Mouse (Mus musculus) lung, postnatal 0 days (tissue): Measurements from ENCODE around the gene Iqgap1. TPM values are rescaled to one million over a fixed set of nuclear protein-coding genes. Genes with fewer than 3 reads are reported as not detected.

Experiments
- ATAC-seq: fragments of 200-750 bp; cut with Nextera tagmentation; 2 replicates; pipeline ENCODE4 v1.8.0; 2017; ENCODE audit warnings: moderate library complexity
- DNase-seq: peaks from one replicate; pipeline ENCODE4 v3.0.0-alpha.2; 2016; ENCODE audit warnings: low spot score
- H3K27ac ChIP-seq: fragments of 300-500 bp; sonication (generic); 2 replicates; pipeline ENCODE4 v1.5.1; 2014; ENCODE audit warnings: antibody characterized with exemption, mild to moderate bottlenecking, low read length, mixed read lengths
- H3K27me3 ChIP-seq: fragments of 300-500 bp; sonication (generic); replicated peaks from 2 replicates; pipeline ENCODE4 v1.6.1; 2014; ENCODE audit warnings: low read length, mixed read lengths; ENCODE audit not compliant: insufficient read depth
- H3K36me3 ChIP-seq: fragments of 300-500 bp; sonication (generic); 2 replicates; pipeline ENCODE4 v1.6.1; 2014; ENCODE audit warnings: low read length, mixed read lengths; ENCODE audit not compliant: insufficient read depth
- H3K4me1 ChIP-seq: fragments of 300-500 bp; sonication (generic); 2 replicates; pipeline ENCODE4 v1.6.1; 2014; ENCODE audit warnings: antibody characterized with exemption, low read depth, low read length, mixed read lengths; ENCODE audit not compliant: insufficient read depth
- H3K4me2 ChIP-seq: fragments of 300-500 bp; sonication (generic); replicated peaks from 2 replicates; pipeline ENCODE4 v1.6.1; 2014; ENCODE audit warnings: low read depth, mild to moderate bottlenecking, low read length, moderate library complexity, mixed read lengths
- H3K4me3 ChIP-seq: fragments of 300-500 bp; sonication (generic); 2 replicates; pipeline ENCODE4 v1.5.1; 2014; ENCODE audit warnings: low read depth, low read length
- H3K9ac ChIP-seq: fragments of 300-500 bp; sonication (generic); replicated peaks from 2 replicates; pipeline ENCODE4 v1.6.1; 2014; ENCODE audit warnings: low read depth, mild to moderate bottlenecking
- H3K9me3 ChIP-seq: fragments of 300-500 bp; sonication (generic); 2 replicates; pipeline ENCODE4 v1.6.1; 2016; ENCODE audit warnings: low read length, mixed read lengths
- CTCF ChIP-seq: IDR thresholded peaks from 2 replicates; pipeline ENCODE4 v1.5.1; 2016; ENCODE audit warnings: antibody characterized with exemption, mild to moderate bottlenecking
- EP300 ChIP-seq: IDR thresholded peaks from 2 replicates; pipeline ENCODE4 v1.6.1; 2016; ENCODE audit warnings: antibody characterized with exemption, mild to moderate bottlenecking, control low read depth
- WGBS: fragments of 180-500 bp; shearing (Covaris S2); extraction: QIAGEN DNeasy Blood & Tissue Kit; methylation state at CpG from one replicate; pipeline ENCODE4 v1.1.7; 2014; 5-methylcytosine and 5-hydroxymethylcytosine counted together
- polyA plus RNA-seq: library from polyadenylated mRNA; unstranded; fragments of >200 nt; fragmentation: Nextera tagmentation; extraction: Ambion mirVana; gene quantifications from 2 replicates; pipeline ENCODE4 v1.2.1, GENCODE M21; 2015

Gene Iqgap1
- polyA plus RNA-seq, 1 experiment from 2014 or later: 153 TPM

DNA sequence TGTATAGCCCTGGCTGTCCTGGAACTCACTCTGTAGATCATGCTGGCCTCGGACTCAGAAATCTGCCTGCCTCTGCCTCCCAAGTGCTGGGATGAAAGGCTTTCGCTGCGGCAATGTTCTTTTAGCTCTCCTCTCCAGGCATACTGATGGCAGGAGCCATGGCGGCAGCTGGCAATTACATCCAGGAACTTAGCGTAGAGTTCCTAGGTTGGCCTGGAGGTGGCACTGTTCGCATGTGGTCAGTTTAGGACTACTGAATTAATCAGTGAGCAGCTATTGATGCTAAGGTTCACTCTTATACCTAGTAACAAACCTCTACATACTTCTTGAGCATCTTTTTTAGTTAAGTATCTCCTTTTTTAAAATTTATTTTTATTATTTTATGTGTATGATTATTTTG lies 31.4 kb upstream of the Iqgap1 start:
- WGBS: 25% methylated on average over 6 of the region's 6 CpGs
- no peaks in the 10 kb centered on the region for H3K27me3 ChIP-seq
- H3K4me3 ChIP-seq: no peak overlapping the region
- no peak overlapping the region for H3K4me2 ChIP-seq
- H3K9me3 ChIP-seq: no peaks in the 10 kb centered on the region
- H3K36me3 ChIP-seq: no peaks in the 10 kb centered on the region
- H3K4me1 ChIP-seq: no peaks in the 10 kb centered on the region
- no peak for ATAC-seq
- DNase-seq: peak; percentile 87
- TF ChIP-seq CTCF: peak; percentile 93
- no peak for TF ChIP-seq EP300
- no peak overlapping the region for H3K27ac ChIP-seq
- no peak overlapping the region for H3K9ac ChIP-seq

DNA sequence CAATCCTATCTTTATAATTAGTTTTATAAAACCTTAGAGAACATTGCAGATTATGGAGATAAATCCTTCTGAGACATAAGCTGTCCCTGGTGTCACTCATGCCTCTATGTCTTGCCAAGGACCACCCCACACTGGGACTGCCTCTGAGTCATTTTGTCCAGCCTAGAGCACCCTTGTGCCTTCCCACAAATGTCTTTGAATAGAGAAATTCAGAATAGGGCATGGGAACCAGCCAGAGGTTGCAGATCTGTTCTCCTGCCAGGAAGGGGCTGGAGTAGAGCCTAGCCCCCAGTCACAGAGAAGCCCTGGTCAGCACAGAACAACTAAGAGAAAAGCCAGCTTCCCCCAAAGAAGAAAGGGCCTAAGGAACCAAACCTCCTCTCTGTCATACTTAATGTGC lies 29.5 kb upstream of the Iqgap1 start:
- Histone ChIP-seq H3K27ac (no peak overlapping the region), H3K4me3 (no peak overlapping the region), H3K9ac (no peak overlapping the region), H3K27me3 (no peaks in the 10 kb centered on the region), H3K36me3 (no peaks in the 10 kb centered on the region), H3K4me2 (no peak overlapping the region), H3K9me3 (no peaks in the 10 kb centered on the region), H3K4me1 (no peaks in the 10 kb centered on the region)
- DNase-seq (no peak), ATAC-seq (no peak)
- TF ChIP-seq EP300 (no peak), CTCF (no peak)

DNA sequence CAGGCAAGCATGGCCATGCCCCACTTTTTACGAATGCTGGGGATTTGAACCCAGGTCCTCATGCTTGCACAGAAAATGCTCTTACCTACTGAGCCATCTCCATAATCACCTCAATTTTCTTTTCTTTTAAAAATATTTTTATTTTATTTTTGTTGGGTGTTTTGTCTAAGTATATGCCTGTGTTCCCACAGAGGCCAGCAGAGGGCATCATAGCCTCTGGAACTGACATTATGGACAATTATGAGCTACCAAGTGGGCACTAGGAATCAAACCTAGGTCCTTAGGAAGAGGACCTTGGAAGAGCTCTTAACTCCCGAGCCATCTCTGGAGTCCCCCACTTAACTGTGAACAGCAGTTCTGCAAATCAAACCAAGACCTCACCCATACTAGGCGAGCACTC lies 27.4 kb upstream of the Iqgap1 start:
- 78% methylated on average over 3 of the region's 3 CpGs for WGBS
- Histone ChIP-seq H3K27me3 (no peaks in the 10 kb centered on the region), H3K4me2 (no peak overlapping the region), H3K4me3 (no peak overlapping the region), H3K4me1 (no peaks in the 10 kb centered on the region), H3K36me3 (no peaks in the 10 kb centered on the region), H3K9me3 (no peaks in the 10 kb centered on the region), H3K27ac (no peak overlapping the region), H3K9ac (no peak overlapping the region)
- ATAC-seq: no peak
- TF ChIP-seq CTCF (peak; percentile 29), EP300 (no peak)
- DNase-seq: no peak

DNA sequence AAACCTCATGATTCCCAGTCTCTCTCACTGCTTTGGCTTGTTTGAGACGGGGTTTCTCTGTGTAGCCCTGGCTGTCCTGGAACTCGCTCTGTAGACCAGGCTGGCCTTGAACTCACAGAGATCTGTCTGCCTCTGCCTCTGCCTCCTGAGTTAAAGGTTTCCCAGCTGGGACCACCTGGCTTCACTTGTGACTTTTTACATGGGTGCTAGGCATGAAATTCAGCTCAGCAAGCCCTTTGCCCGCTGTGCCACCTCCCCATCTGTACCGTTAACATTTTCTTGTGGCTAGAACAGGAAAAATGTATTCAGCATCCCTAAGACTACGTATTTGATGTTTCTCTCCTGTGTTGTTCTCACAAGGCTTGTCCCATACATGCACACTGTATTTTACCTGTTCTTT lies 24.7 kb upstream of the Iqgap1 start:
- Histone ChIP-seq H3K9ac (no peak overlapping the region), H3K4me3 (no peak overlapping the region), H3K27ac (no peak overlapping the region), H3K36me3 (no peaks in the 10 kb centered on the region), H3K4me2 (no peak overlapping the region), H3K9me3 (no peaks in the 10 kb centered on the region), H3K27me3 (no peaks in the 10 kb centered on the region), H3K4me1 (no peaks in the 10 kb centered on the region)
- no peak for TF ChIP-seq EP300
- no peak for TF ChIP-seq CTCF
- WGBS: 85% methylated on average over 5 of the region's 5 CpGs
- ATAC-seq (no peak), DNase-seq (no peak)

DNA sequence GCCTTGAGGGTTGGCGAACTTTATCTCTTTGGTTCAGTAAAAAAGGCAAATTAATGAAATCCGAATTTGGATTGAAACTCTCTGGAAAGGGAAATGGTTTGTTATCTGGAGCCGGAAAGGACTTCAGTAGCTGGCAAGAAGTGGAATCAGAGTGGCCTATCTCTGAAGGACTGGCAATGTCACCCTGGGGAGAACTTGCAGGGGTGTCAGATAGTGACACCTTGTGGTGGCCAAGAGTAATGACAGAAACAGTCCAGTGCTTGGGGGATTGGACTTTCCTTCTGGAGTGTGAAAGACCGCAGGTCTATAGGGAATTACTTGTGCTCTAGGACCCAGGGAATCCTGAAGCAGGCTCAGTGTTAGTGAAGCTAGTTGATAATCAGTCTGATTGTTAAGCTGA lies 23.9 kb upstream of the Iqgap1 start:
- ATAC-seq (peak; percentile 89), DNase-seq (peak; percentile 95)
- no peak overlapping the region for H3K9ac ChIP-seq
- peak; percentile 99 for TF ChIP-seq CTCF
- peak; percentile 58 for TF ChIP-seq EP300
- H3K27ac ChIP-seq: no peak overlapping the region
- no peaks in the 10 kb centered on the region for H3K27me3 ChIP-seq
- H3K36me3 ChIP-seq: no peaks in the 10 kb centered on the region
- H3K4me1 ChIP-seq: no peaks in the 10 kb centered on the region
- H3K4me3 ChIP-seq: no peak overlapping the region
- no peaks in the 10 kb centered on the region for H3K9me3 ChIP-seq
- WGBS: 11% methylated on average over 4 of the region's 4 CpGs
- H3K4me2 ChIP-seq: no peak overlapping the region

DNA sequence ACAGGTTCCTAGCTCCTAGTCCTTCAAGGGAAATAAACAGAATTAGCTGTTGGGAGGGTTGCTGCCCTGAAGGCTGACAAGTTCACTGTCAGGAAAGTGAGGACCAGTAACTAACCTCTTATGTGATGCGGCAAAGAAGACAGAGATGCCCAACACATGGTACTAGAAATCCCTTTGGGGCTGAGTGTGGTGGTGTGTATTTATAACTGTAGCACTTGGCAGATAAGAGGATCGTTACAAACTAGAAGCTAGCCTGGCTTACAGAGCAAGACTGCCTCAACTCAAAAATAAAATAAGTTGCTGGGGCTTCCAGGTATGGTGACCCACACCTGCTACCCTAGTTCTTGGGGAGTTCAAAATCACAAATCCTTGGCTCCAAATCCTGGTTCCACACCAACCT lies 23.5 kb upstream of the Iqgap1 start:
- Histone ChIP-seq H3K9ac (no peak overlapping the region), H3K27me3 (no peaks in the 10 kb centered on the region), H3K9me3 (no peaks in the 10 kb centered on the region), H3K27ac (no peak overlapping the region), H3K4me1 (no peaks in the 10 kb centered on the region), H3K4me2 (no peak overlapping the region), H3K4me3 (no peak overlapping the region), H3K36me3 (no peaks in the 10 kb centered on the region)
- DNase-seq (no peak), ATAC-seq (no peak)
- TF ChIP-seq CTCF (no peak), EP300 (no peak)
- WGBS: 55% methylated on average over 2 of the region's 2 CpGs

DNA sequence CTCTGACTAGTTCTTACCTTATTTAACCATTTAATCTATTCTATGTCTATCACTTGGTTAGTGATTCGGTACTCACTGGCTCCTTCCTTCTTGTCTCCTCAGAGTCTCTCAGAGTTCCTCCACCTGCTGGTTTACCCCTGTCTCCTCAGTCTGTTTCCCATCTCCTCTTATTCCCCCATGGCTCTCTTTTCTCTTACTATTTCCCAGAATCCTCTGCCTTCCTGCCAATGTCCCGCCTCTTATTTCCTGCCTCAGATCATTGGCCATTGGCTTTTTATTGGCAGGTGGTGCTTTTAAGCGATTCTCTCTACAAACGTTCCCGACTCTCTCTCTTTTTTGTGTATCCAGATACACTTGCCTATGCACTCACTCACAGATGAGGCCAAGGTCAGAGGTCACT lies 20.9 kb upstream of the Iqgap1 start:
- 82% methylated on average over 5 of the region's 5 CpGs for WGBS
- no peak for ATAC-seq

More for the DNA sequence above, 20.9 kb upstream of the Iqgap1 start:
- Histone ChIP-seq H3K4me2 (no peak overlapping the region), H3K27me3 (no peaks in the 10 kb centered on the region), H3K9me3 (no peaks in the 10 kb centered on the region), H3K4me3 (no peak overlapping the region), H3K9ac (no peak overlapping the region), H3K27ac (no peak overlapping the region), H3K36me3 (no peaks in the 10 kb centered on the region), H3K4me1 (no peaks in the 10 kb centered on the region)
- TF ChIP-seq CTCF: no peak
- no peak for TF ChIP-seq EP300
- no peak for DNase-seq
